Comparison of ENCODE assay signal across 8 mouse cellular contexts in the genomic region with DNA sequence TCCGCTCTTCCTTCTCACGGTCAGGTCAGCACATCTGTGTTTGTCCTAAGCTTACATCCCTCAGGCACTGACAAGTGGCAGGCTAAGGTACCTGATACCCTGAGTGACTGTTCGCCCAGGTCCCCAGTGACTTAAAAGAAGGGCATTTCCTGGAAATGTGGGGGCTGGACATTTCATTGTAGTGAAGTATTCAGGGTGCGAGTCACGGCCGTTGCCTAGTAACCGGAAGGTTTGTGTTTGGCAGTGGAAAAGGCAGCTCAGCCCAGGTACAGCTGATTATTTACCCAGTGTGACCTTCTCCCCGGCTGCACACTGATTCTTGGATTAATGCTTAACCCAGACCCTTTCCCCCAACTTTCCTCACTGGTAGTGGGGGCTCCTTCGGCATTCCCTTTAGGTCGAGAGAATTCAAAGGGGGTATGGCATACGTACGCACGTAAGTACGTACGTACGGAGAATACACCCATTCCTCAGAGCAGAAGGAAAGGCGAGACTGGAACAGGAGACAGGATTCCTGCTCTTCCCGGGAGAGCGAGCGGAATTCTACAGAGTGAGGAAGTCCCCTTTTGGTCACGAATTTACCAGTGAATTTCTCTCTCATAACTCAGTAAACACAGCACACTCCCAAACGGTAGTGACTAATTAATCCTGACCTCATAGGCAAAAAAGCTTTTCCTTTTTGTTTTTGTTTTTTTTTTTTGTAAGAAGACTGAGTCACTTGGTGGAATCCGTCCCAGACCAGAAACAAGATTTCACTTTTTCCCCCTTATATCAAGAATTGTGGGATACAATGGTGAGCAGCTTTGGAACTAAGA.
DNase-seq lines count a peak whose midpoint lies in the region; ATAC-seq and TF ChIP-seq lines count a peak whose summit lies in the region.
"Had no signal": no experiment of that assay in that cellular context is flagged by ENCODE, and none has a peak within 500 bp of the region (broad histone marks: within the 10 kb centered on the region; RNA-seq: fewer than 3 reads in every experiment).

No protein-coding gene starts in this region.

- H3K36me3 ChIP-seq in hindbrain, embryonic 14.5 days (replicated peaks; ENCODE audit: control insufficient read depth, insufficient read depth) = no peaks in the 10 kb centered on the region
- no peaks in the 10 kb centered on the region for H3K36me3 ChIP-seq in liver, embryonic 15.5 days (replicated peaks)
- H3K36me3 ChIP-seq: midbrain, embryonic 12.5 days had no signal

- no peak overlapping the region for H3K9ac ChIP-seq in hindbrain, embryonic 14.5 days
- H3K9ac ChIP-seq in liver, embryonic 15.5 days = no peak overlapping the region
- H3K9ac ChIP-seq: midbrain, embryonic 12.5 days had no signal

- peak; percentile 94 for ATAC-seq in Patski
- no peak for ATAC-seq in hindbrain, embryonic 14.5 days (ENCODE audit: low FRiP score)
- ATAC-seq in liver, embryonic 15.5 days (ENCODE audit: insufficient read depth) = peak; percentile 76
- ATAC-seq in granulocyte monocyte progenitor cell, adult 5-6 weeks (replicated peaks; ENCODE audit: poor library complexity, severe bottlenecking) = no peak

- CTCF ChIA-PET in Patski (lab: Charles Lee) = interaction anchor here (1.0 to 2.7 kb wide), 9 partner anchors 18 to 176 kb away, joined by 3 to 24 read pairs (median 6); no protein-coding TSS in a partner anchor

- POLR2A ChIA-PET in Patski (lab: Charles Lee) = interaction anchor here (0.6 to 3.0 kb wide), 6 partner anchors 17 to 161 kb away, joined by 3 to 14 read pairs (median 4); no protein-coding TSS in a partner anchor

- H3K4me1 ChIP-seq in hindbrain, embryonic 14.5 days (replicated peaks; ENCODE audit: control insufficient read depth, insufficient read depth, low read length) = no peaks in the 10 kb centered on the region; the same call in 1 of the 2 replicates
- H3K4me1 ChIP-seq in liver, embryonic 15.5 days (replicated peaks) = peaks cover 10% of the 10 kb centered on the region; the same call in 1 of the 2 replicates

- no peaks in the 10 kb centered on the region for H3K27me3 ChIP-seq in Patski
- H3K27me3 ChIP-seq in hindbrain, embryonic 14.5 days (ENCODE audit: control insufficient read depth, insufficient read depth, low read length) = no peaks in the 10 kb centered on the region
- no peaks in the 10 kb centered on the region for H3K27me3 ChIP-seq in liver, embryonic 15.5 days
- H3K27me3 ChIP-seq: midbrain, embryonic 12.5 days had no signal

- no peak overlapping the region for H3K4me3 ChIP-seq in hindbrain, embryonic 14.5 days (replicated peaks; ENCODE audit: low read length)
- H3K4me3 ChIP-seq in liver, embryonic 15.5 days (replicated peaks) = peak overlapping the region; percentile 20; the same call in 1 of the 2 replicates
- H3K4me3 ChIP-seq: midbrain, embryonic 12.5 days had no signal

- H3K9me3 ChIP-seq in hindbrain, embryonic 14.5 days (ENCODE audit: control insufficient read depth, low read length) = no peaks in the 10 kb centered on the region
- no peaks in the 10 kb centered on the region for H3K9me3 ChIP-seq in liver, embryonic 15.5 days (replicated peaks)
- H3K9me3 ChIP-seq: midbrain, embryonic 12.5 days had no signal

- H3K27ac ChIP-seq in hindbrain, embryonic 14.5 days = no peak overlapping the region
- peak overlapping the region; percentile 66 for H3K27ac ChIP-seq in liver, embryonic 15.5 days (replicated peaks)
- H3K27ac ChIP-seq: midbrain, embryonic 12.5 days had no signal

- peak; percentile 94 for DNase-seq in Patski (ENCODE audit: low read depth, low spot score)
- DNase-seq in embryo, embryonic 10 days (ENCODE audit: low spot score) = peak; percentile 45
- DNase-seq in hindbrain, embryonic 14.5 days (ENCODE audit: low spot score) = no peak
- peak; percentile 32 for DNase-seq in testis, postnatal 14 days (ENCODE audit: low spot score)
- no peak for DNase-seq in cerebellum, postnatal 25 days

- H3K4me2 ChIP-seq in hindbrain, embryonic 14.5 days (replicated peaks) = 0 out of 2 replicates have a peak overlapping the region, but pooled peaks have one; percentile 1
- peak overlapping the region; percentile 46 for H3K4me2 ChIP-seq in liver, embryonic 15.5 days
- H3K4me2 ChIP-seq: midbrain, embryonic 12.5 days had no signal

- WGBS in hindbrain, embryonic 14.5 days = 62% methylated on average over 23 of the region's 23 CpGs
- WGBS in liver, embryonic 15.5 days (ENCODE audit: insufficient replicate concordance) = 63% methylated on average over 23 of the region's 23 CpGs

- TF ChIP-seq CTCF in Patski (IDR thresholded peaks at IDR 0.05) = no peak

- in situ Hi-C loops in Patski (cut with MboI; ENCODE audit: low pct_unique_long_range_greater_than_20kb) = no loop called here

Comparison
In these comparisons a context has a peak if more than half of its experiments do, and no peak if none do; other contexts are left out.
1. ATAC-seq: peak in Patski (single experiment) and liver, embryonic 15.5 days (single experiment); none in hindbrain, embryonic 14.5 days (single experiment) and granulocyte monocyte progenitor cell, adult 5-6 weeks (single experiment).
2. DNase-seq: peak in Patski (single experiment), embryo, embryonic 10 days (single experiment) and testis, postnatal 14 days (single experiment); none in hindbrain, embryonic 14.5 days (single experiment) and cerebellum, postnatal 25 days (0 of 2).